Mouse (Mus musculus): ENCODE measurements at regions not wholly inside any gene's neighbourhood (a gene's known extent, or its start where the extent isn't known, plus 50 kb on each side); places are given as distances from the start of the nearest gene placed in this dataset.

- TF ChIP-seq E2F4 (IDR thresholded peaks at IDR 0.05; ENCODE audit: insufficient read depth): no peak
- no peak for TF ChIP-seq POLR2A (IDR thresholded peaks at IDR 0.05; ENCODE audit: insufficient read length, low read depth)
- no peak for TF ChIP-seq MYOG (IDR thresholded peaks at IDR 0.05; ENCODE audit: control insufficient read depth in 1 of 3, insufficient read depth in 1 of 3, insufficient read length in 2 of 3, low read depth in 2 of 3)
- TF ChIP-seq MAX (IDR thresholded peaks at IDR 0.05; ENCODE audit: low read depth): no peak
- TF ChIP-seq SRF (IDR thresholded peaks at IDR 0.05; ENCODE audit: control insufficient read depth, insufficient read length, low read depth): no peak
- TF ChIP-seq POLR2AphosphoS2 (IDR thresholded peaks at IDR 0.05; ENCODE audit: insufficient read length, low read depth): no peak
- TF ChIP-seq REST (IDR thresholded peaks at IDR 0.05; ENCODE audit: insufficient read depth, insufficient read length): no peak
- no peak for TF ChIP-seq TCF12 (IDR thresholded peaks at IDR 0.05; ENCODE audit: insufficient read depth, poor library complexity, severe bottlenecking)
Measured at GRCm38 (mm10) chr16:7764383-7764782, 660.6 kb downstream of the Tmem114 start.

Measured in myocyte (in vitro differentiated cells).